Mouse (Mus musculus) lung, postnatal 10 days (tissue): Measurements from ENCODE around the gene Rin1.
"Not testable (repeated sequence)": the region's sequence is repeated elsewhere in the genome, so short reads cannot be mapped to it uniquely, and the experiment has no call there.

Experiments
- DNase-seq: peaks from one replicate; pipeline ENCODE4 v3.0.0; 2021

The Rin1 gene

GRCm38 (mm10) chr19:5050047-5050905, at the start of gene Rin1:
Rin1 (plus strand) TSS chr19:5050481.
- peak; percentile 70 for DNase-seq

GRCm38 (mm10) chr19:5001666-5002406, 48.4 kb upstream of the Rin1 start:
- peak; percentile 84 for DNase-seq

GRCm38 (mm10) chr19:5003644-5004043, 46.6 kb upstream of the Rin1 start:
- not testable (repeated sequence) for DNase-seq

- DNase-seq = no peak
Observed at GRCm38 (mm10) chr19:5004925-5005324, 45.4 kb upstream of the Rin1 start.

GRCm38 (mm10) chr19:5013138-5013537, 37.1 kb upstream of the Rin1 start:
- DNase-seq = no peak

GRCm38 (mm10) chr19:5014961-5015398, 35.3 kb upstream of the Rin1 start:
- DNase-seq = peak; percentile 66

GRCm38 (mm10) chr19:5016221-5016742, 34.0 kb upstream of the Rin1 start:
- peak; percentile 55 for DNase-seq

- DNase-seq = peak; percentile 83
Observed at GRCm38 (mm10) chr19:5016782-5017181, 33.5 kb upstream of the Rin1 start.

GRCm38 (mm10) chr19:5017611-5018010, 32.7 kb upstream of the Rin1 start:
- no peak for DNase-seq

- DNase-seq = no peak
Observed at GRCm38 (mm10) chr19:5018191-5018590, 32.1 kb upstream of the Rin1 start.

- no peak for DNase-seq
Observed at GRCm38 (mm10) chr19:5021416-5021815, 28.9 kb upstream of the Rin1 start.

GRCm38 (mm10) chr19:5023621-5024479, 26.4 kb upstream of the Rin1 start, which contains the start of gene Slc29a2:
Slc29a2 (plus strand) TSS chr19:5023860.
- peak; percentile 96 for DNase-seq

- DNase-seq = no peak
Observed at GRCm38 (mm10) chr19:5026111-5026510, 24.2 kb upstream of the Rin1 start.

- no peak for DNase-seq
Observed at GRCm38 (mm10) chr19:5032686-5033085, 17.6 kb upstream of the Rin1 start.

- no peak for DNase-seq
Observed at GRCm38 (mm10) chr19:5036577-5036976, 13.7 kb upstream of the Rin1 start.

- DNase-seq = peak; percentile 84
Observed at GRCm38 (mm10) chr19:5037678-5038571, 12.4 kb upstream of the Rin1 start.

GRCm38 (mm10) chr19:5038709-5039156, 11.5 kb upstream of the Rin1 start, which contains the start of the genes B4gat1 and AC124502.3:
B4gat1 (plus strand) TSS chr19:5038826.
AC124502.3 (plus strand) TSS chr19:5038891.
- DNase-seq = peak; percentile 94

GRCm38 (mm10) chr19:5039301-5040114, 10.8 kb upstream of the Rin1 start:
- no peak for DNase-seq

GRCm38 (mm10) chr19:5040862-5041523, 9.3 kb upstream of the Rin1 start, which contains the start of gene Brms1:
Brms1 (plus strand) TSS chr19:5041354.
- DNase-seq = peak; percentile 95

GRCm38 (mm10) chr19:5041588-5041987, 8.7 kb upstream of the Rin1 start:
- DNase-seq = no peak
